In genomic region chr7:68128271-68128674, GRCm38 (mm10) we compare ENCODE assay signal across 8 mouse cellular contexts.
A peak's percentile ranks its signal among the peaks of the same experiment; 100 is the strongest.
DNase-seq lines count a peak whose midpoint lies in the region; ATAC-seq lines count a peak whose summit lies in the region.

No protein-coding gene starts in this region.

- H3K4me2 ChIP-seq in neural tube, embryonic 11.5 days (ENCODE audit: low read depth), result peak overlapping the region; percentile 72
- H3K4me2 ChIP-seq in hindbrain, embryonic 15.5 days, result peak overlapping the region; percentile 84
- H3K4me2 ChIP-seq in midbrain, embryonic 13.5 days (replicated peaks), result peak overlapping the region; percentile 76

- H3K9me3 ChIP-seq in neural tube, embryonic 11.5 days (ENCODE audit: control insufficient read depth, low read length), result no peaks in the 10 kb centered on the region
- no peaks in the 10 kb centered on the region for H3K9me3 ChIP-seq in hindbrain, embryonic 15.5 days
- H3K9me3 ChIP-seq in midbrain, embryonic 13.5 days, result no peaks in the 10 kb centered on the region

- H3K36me3 ChIP-seq in neural tube, embryonic 11.5 days (ENCODE audit: control insufficient read depth, insufficient read depth, low read length), result no peaks in the 10 kb centered on the region
- H3K36me3 ChIP-seq in hindbrain, embryonic 15.5 days, result no peaks in the 10 kb centered on the region
- no peaks in the 10 kb centered on the region for H3K36me3 ChIP-seq in midbrain, embryonic 13.5 days

- ATAC-seq in neural tube, embryonic 11.5 days (ENCODE audit: insufficient read depth, low FRiP score, low TSS enrichment), result no peak
- no peak for ATAC-seq in hindbrain, embryonic 15.5 days (ENCODE audit: low FRiP score, low read depth)
- no peak for ATAC-seq in midbrain, embryonic 13.5 days

- peak overlapping the region; percentile 56 for H3K9ac ChIP-seq in neural tube, embryonic 11.5 days (ENCODE audit: low read length)
- peak overlapping the region; percentile 64 for H3K9ac ChIP-seq in hindbrain, embryonic 15.5 days
- H3K9ac ChIP-seq in midbrain, embryonic 13.5 days (replicated peaks), result peak overlapping the region; percentile 70

- H3K27me3 ChIP-seq in neural tube, embryonic 11.5 days (ENCODE audit: control insufficient read depth, insufficient read depth, low read length), result no peaks in the 10 kb centered on the region
- H3K27me3 ChIP-seq in hindbrain, embryonic 15.5 days, result no peaks in the 10 kb centered on the region
- no peaks in the 10 kb centered on the region for H3K27me3 ChIP-seq in midbrain, embryonic 13.5 days

- WGBS in neural tube, embryonic 11.5 days, result 12% methylated on average over 7 of the region's 7 CpGs
- 9% methylated on average over 7 of the region's 7 CpGs for WGBS in hindbrain, embryonic 15.5 days
- 6% methylated on average over 7 of the region's 7 CpGs for WGBS in midbrain, embryonic 13.5 days

- H3K27ac ChIP-seq in neural tube, embryonic 11.5 days (ENCODE audit: low read depth, low read length), result no peak overlapping the region; the same call in 1 of the 2 replicates
- H3K27ac ChIP-seq in hindbrain, embryonic 15.5 days (replicated peaks), result peak overlapping the region; percentile 95
- H3K27ac ChIP-seq in midbrain, embryonic 13.5 days, result peak overlapping the region; percentile 95

- peaks cover 11% of the 10 kb centered on the region for H3K4me1 ChIP-seq in neural tube, embryonic 11.5 days (ENCODE audit: control insufficient read depth, insufficient read depth, low read length)
- H3K4me1 ChIP-seq in hindbrain, embryonic 15.5 days (replicated peaks), result peaks cover 48% of the 10 kb centered on the region
- H3K4me1 ChIP-seq in midbrain, embryonic 13.5 days (replicated peaks), result peaks cover 63% of the 10 kb centered on the region

- peak overlapping the region; percentile 68 for H3K4me3 ChIP-seq in neural tube, embryonic 11.5 days (ENCODE audit: low read depth, low read length)
- peak overlapping the region; percentile 56 for H3K4me3 ChIP-seq in hindbrain, embryonic 15.5 days
- peak overlapping the region; percentile 58 for H3K4me3 ChIP-seq in midbrain, embryonic 13.5 days (replicated peaks)

- peak; percentile 24 for DNase-seq in neural tube, embryonic 11.5 days (ENCODE audit: low spot score)
- DNase-seq in neural tube, embryonic 10.5 days (ENCODE audit: extremely low spot score, low spot score), result no peak
- DNase-seq in cerebellum, postnatal 25 days, result peak; percentile 39 to 43
- DNase-seq in right cerebral cortex, adult 2 months (ENCODE audit: low spot score in 2 of 2), result no peak
- no peak for DNase-seq in testis, postnatal 10 days (ENCODE audit: low spot score)
- DNase-seq in right cerebral cortex, adult 18-20 months, result no peak

Comparison
In these comparisons a context has a peak if more than half of its experiments do, and no peak if none do; other contexts are left out.
1. DNase-seq: peak in neural tube, embryonic 11.5 days (single experiment) and cerebellum, postnatal 25 days (2 of 2); none in neural tube, embryonic 10.5 days (single experiment), right cerebral cortex, adult 2 months (0 of 2), testis, postnatal 10 days (single experiment) and right cerebral cortex, adult 18-20 months (single experiment).
2. Peak in every context shown above with its lines, with median percentiles within 50 percentile points of each other: H3K4me2 ChIP-seq, H3K4me3 ChIP-seq and H3K9ac ChIP-seq.